Mouse (Mus musculus) intestine, postnatal 0 days (tissue): ENCODE results near the gene Rab7b. TPM values are rescaled to one million over a fixed set of nuclear protein-coding genes. Genes with fewer than 3 reads are reported as not detected.

ENCODE experiments used
- ATAC-seq: fragments of 200-750 bp; cut with Nextera tagmentation; 2 replicates; pipeline ENCODE4 v1.8.0; 2017; ENCODE audit warnings: mild to moderate bottlenecking, moderate TSS enrichment, moderate library complexity
- H3K27ac ChIP-seq: fragments of 300-500 bp; sonication (generic); 2 replicates; pipeline ENCODE4 v1.5.1; 2014; ENCODE audit warnings: mild to moderate bottlenecking, low read depth, low read length, moderate library complexity
- H3K27me3 ChIP-seq: fragments of 300-500 bp; sonication (generic); replicated peaks from 2 replicates; pipeline ENCODE4 v1.6.1; 2014; ENCODE audit warnings: low read length, mixed read lengths; ENCODE audit not compliant: control insufficient read depth, insufficient read depth
- H3K36me3 ChIP-seq: fragments of 300-500 bp; sonication (generic); 2 replicates; pipeline ENCODE4 v1.6.1; 2014; ENCODE audit warnings: mild to moderate bottlenecking, moderate library complexity; ENCODE audit not compliant: control insufficient read depth, insufficient read depth
- H3K4me1 ChIP-seq: fragments of 300-500 bp; sonication (generic); replicated peaks from 2 replicates; pipeline ENCODE4 v1.6.1; 2014; ENCODE audit warnings: antibody characterized with exemption, low read length, mixed read lengths; ENCODE audit not compliant: control insufficient read depth, insufficient read depth
- H3K4me2 ChIP-seq: fragments of 300-500 bp; sonication (generic); replicated peaks from 2 replicates; pipeline ENCODE4 v1.6.1; 2014; ENCODE audit warnings: low read depth, mild to moderate bottlenecking, moderate library complexity
- H3K4me3 ChIP-seq: fragments of 300-500 bp; sonication (generic); 2 replicates; pipeline ENCODE4 v1.5.1; 2014; ENCODE audit warnings: low read depth, low read length
- H3K9ac ChIP-seq: fragments of 300-500 bp; sonication (generic); 2 replicates; pipeline ENCODE4 v1.6.1; 2014; ENCODE audit warnings: mild to moderate bottlenecking, low read depth, low read length
- H3K9me3 ChIP-seq: fragments of 300-500 bp; sonication (generic); 2 replicates; pipeline ENCODE4 v1.6.1; 2016; ENCODE audit warnings: mixed run types; ENCODE audit not compliant: control insufficient read depth
- CTCF ChIP-seq: sonication (generic); IDR thresholded peaks from 2 replicates; pipeline ENCODE4 v1.5.1; 2016; ENCODE audit warnings: low read depth, mild to moderate bottlenecking, control low read depth, antibody characterized with exemption, moderate library complexity
- WGBS: fragments of 180-500 bp; shearing (Covaris S2); extraction: QIAGEN DNeasy Blood & Tissue Kit; methylation state at CpG from one replicate; pipeline ENCODE4 v1.1.7; 2014; 5-methylcytosine and 5-hydroxymethylcytosine counted together
- polyA plus RNA-seq: library from polyadenylated mRNA; unstranded; fragments of >200 nt; fragmentation: Nextera tagmentation; extraction: Ambion mirVana; gene quantifications from 2 replicates; pipeline ENCODE4 v1.2.1, GENCODE M21; 2015

Gene Rab7b
- polyA plus RNA-seq, 1 experiment from 2014 or later = 3.3 TPM

- ATAC-seq = no peak
- Histone ChIP-seq H3K9me3 (no peaks in the 10 kb centered on the region), H3K36me3 (no peaks in the 10 kb centered on the region), H3K4me1 (0 out of 2 replicates have a peak, but pooled peaks cover 3% of the 10 kb centered on the region), H3K27ac (no peak overlapping the region), H3K4me3 (no peak overlapping the region), H3K9ac (no peak overlapping the region), H3K4me2 (no peak overlapping the region), H3K27me3 (no peaks in the 10 kb centered on the region)
- 83% methylated on average over 9 of the region's 9 CpGs for WGBS
- no peak for TF ChIP-seq CTCF
Measured at GRCm38 (mm10) chr1:131739481-131740160, 51.1 kb downstream of the Rab7b start.

GRCm38 (mm10) chr1:131743868-131744464 is 55.5 kb downstream of the Rab7b start, which contains the start of gene Slc26a9:
Gene Slc26a9 (plus strand): TSS chr1:131744022.
- no peak within 1 kb of the TSS for H3K9ac ChIP-seq
- 29% methylated on average over 10 of the region's 10 CpGs for WGBS
- no peak within 1 kb of the TSS for H3K4me3 ChIP-seq
- H3K27me3 ChIP-seq = no peaks in the 10 kb centered on the region
- no peak for TF ChIP-seq CTCF
- H3K36me3 ChIP-seq = no peaks in the 10 kb centered on the region
- H3K9me3 ChIP-seq = no peaks in the 10 kb centered on the region
- H3K4me2 ChIP-seq = no peak within 1 kb of the TSS
- H3K27ac ChIP-seq = no peak within 1 kb of the TSS
- no peak for ATAC-seq
- no peaks in the 10 kb centered on the region for H3K4me1 ChIP-seq

- 80% methylated on average over 5 of the region's 5 CpGs for WGBS
- H3K27me3 ChIP-seq = no peaks in the 10 kb centered on the region
- H3K9me3 ChIP-seq = no peaks in the 10 kb centered on the region
- H3K27ac ChIP-seq = no peak overlapping the region
- no peak overlapping the region for H3K9ac ChIP-seq
- H3K4me1 ChIP-seq = no peaks in the 10 kb centered on the region
- ATAC-seq = no peak
- no peak overlapping the region for H3K4me2 ChIP-seq
- no peak overlapping the region for H3K4me3 ChIP-seq
- TF ChIP-seq CTCF = no peak
- no peaks in the 10 kb centered on the region for H3K36me3 ChIP-seq
Measured at GRCm38 (mm10) chr1:131745391-131745790, 56.9 kb downstream of the Rab7b start.

GRCm38 (mm10) chr1:131747761-131748160 is 59.3 kb downstream of the Rab7b start:
- H3K4me1 ChIP-seq = no peaks in the 10 kb centered on the region
- no peaks in the 10 kb centered on the region for H3K27me3 ChIP-seq
- TF ChIP-seq CTCF = no peak
- no peaks in the 10 kb centered on the region for H3K9me3 ChIP-seq
- no peaks in the 10 kb centered on the region for H3K36me3 ChIP-seq
- WGBS = 70% methylated on average over 2 of the region's 2 CpGs
- ATAC-seq = no peak
- no peak overlapping the region for H3K27ac ChIP-seq
- no peak overlapping the region for H3K4me3 ChIP-seq
- no peak overlapping the region for H3K9ac ChIP-seq
- H3K4me2 ChIP-seq = no peak overlapping the region

GRCm38 (mm10) chr1:131748636-131749035 is 60.1 kb downstream of the Rab7b start:
- no peaks in the 10 kb centered on the region for H3K36me3 ChIP-seq
- no peak overlapping the region for H3K27ac ChIP-seq
- no peaks in the 10 kb centered on the region for H3K27me3 ChIP-seq
- H3K4me2 ChIP-seq = no peak overlapping the region
- no peak overlapping the region for H3K4me3 ChIP-seq
- H3K9ac ChIP-seq = no peak overlapping the region
- no peak for ATAC-seq
- TF ChIP-seq CTCF = no peak
- H3K4me1 ChIP-seq = no peaks in the 10 kb centered on the region
- 76% methylated on average over 2 of the region's 2 CpGs for WGBS
- no peaks in the 10 kb centered on the region for H3K9me3 ChIP-seq

- no peak overlapping the region for H3K4me3 ChIP-seq
- H3K4me2 ChIP-seq = no peak overlapping the region
- no peaks in the 10 kb centered on the region for H3K9me3 ChIP-seq
- H3K9ac ChIP-seq = no peak overlapping the region
- no peaks in the 10 kb centered on the region for H3K4me1 ChIP-seq
- TF ChIP-seq CTCF = no peak
- H3K27me3 ChIP-seq = no peaks in the 10 kb centered on the region
- no peaks in the 10 kb centered on the region for H3K36me3 ChIP-seq
- no peak overlapping the region for H3K27ac ChIP-seq
- no peak for ATAC-seq
- 79% methylated on average over 15 of the region's 15 CpGs for WGBS
Measured at GRCm38 (mm10) chr1:131749706-131750545, 61.4 kb downstream of the Rab7b start.
